Mouse (Mus musculus): Measurements from ENCODE around the gene Ldlr.
"Not testable (repeated sequence)": the region's sequence is repeated elsewhere in the genome, so short reads cannot be mapped to it uniquely, and the experiment has no call there.

The Ldlr gene

GRCm38 (mm10) chr9:21723377-21724146 lies at the start of gene Ldlr:
Gene Ldlr (plus strand): TSS chr9:21723483.
- in situ Hi-C loops (cut with MboI; ENCODE audit: unreplicated experiment in 2 of 2), result no loop called here

DNA sequence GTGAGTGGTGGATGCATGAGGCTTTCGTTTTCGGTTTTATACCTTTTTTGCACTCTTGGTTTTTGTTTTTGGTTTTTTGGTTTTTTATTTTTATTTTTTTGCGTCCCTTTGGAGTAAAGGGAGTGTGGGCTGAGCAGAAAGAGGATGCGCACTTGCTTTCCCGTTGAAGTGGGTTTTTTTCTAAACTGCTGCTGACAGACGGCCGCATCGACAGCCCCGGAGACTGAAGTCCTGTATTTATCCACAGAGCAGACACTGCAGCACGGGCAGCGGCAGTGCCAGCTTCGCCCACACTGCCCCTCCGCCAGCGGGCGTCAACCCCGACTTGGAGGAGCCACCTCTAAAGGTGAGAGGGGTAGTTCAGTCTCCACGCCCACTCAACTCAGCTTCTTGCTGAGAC lies 45.6 kb upstream of the Ldlr start:
- in situ Hi-C loops (cut with MboI; ENCODE audit: unreplicated experiment in 2 of 2), result no loop called here

- in situ Hi-C loops (cut with MboI; ENCODE audit: unreplicated experiment in 2 of 2), result loop anchor here in 1 of 2 experiments (5.0 kb wide), 1 partner anchor 33 kb away; no protein-coding TSS in a partner anchor
Measured at GRCm38 (mm10) chr9:21680448-21680847, 42.8 kb upstream of the Ldlr start.

GRCm38 (mm10) chr9:21682827-21683226 lies 40.5 kb upstream of the Ldlr start:
- in situ Hi-C loops (cut with MboI; ENCODE audit: unreplicated experiment in 2 of 2), result loop anchor here in 1 of 2 experiments (5.0 kb wide), 1 partner anchor 36 kb away; no protein-coding TSS in a partner anchor

DNA sequence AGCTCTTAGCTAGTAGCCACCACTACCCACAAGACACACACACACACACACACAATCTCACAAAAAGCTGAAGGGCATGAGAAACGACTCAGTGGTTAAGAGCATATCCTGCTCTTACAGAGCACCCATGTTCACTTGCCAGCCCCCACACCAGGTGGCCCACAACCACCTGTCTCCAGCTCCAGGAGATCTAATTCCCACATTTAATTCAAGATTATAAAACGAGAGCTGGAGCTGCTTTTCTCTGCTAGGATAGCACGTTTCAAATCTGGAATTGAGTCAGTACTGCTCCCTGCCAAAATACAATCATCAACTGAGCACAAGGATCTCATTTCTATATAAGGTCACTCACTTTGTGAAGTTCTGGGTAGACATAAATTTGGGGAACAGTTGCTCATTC lies 39.4 kb upstream of the Ldlr start:
- in situ Hi-C loops (cut with MboI; ENCODE audit: unreplicated experiment in 2 of 2), result loop anchor here in 1 of 2 experiments (5.0 kb wide), 1 partner anchor 37 kb away; no protein-coding TSS in a partner anchor

DNA sequence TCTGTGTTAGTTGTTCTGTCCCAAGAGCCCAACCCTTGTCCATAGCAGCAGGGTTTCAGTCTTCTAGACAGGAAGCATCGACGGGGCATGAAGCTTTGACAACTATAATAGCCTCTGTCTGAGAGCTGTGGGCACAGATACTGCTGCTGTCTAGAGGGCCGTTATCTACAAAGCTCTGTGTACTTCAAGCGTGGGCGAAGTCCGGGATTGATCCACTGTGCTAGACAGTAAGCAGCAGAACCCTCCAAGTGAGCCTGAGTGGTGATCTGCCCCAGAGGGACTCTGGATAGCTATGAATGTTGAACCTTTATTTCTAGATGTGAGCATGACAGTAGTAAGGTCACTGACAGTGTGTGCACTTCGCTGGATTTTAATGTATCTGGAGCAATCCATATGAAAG lies 34.7 kb upstream of the Ldlr start:
- in situ Hi-C loops (cut with MboI; ENCODE audit: unreplicated experiment in 2 of 2), result loop anchor here in 1 of 2 experiments (5.0 kb wide), 2 partner anchors 51 to 114 kb away; no protein-coding TSS in a partner anchor

DNA sequence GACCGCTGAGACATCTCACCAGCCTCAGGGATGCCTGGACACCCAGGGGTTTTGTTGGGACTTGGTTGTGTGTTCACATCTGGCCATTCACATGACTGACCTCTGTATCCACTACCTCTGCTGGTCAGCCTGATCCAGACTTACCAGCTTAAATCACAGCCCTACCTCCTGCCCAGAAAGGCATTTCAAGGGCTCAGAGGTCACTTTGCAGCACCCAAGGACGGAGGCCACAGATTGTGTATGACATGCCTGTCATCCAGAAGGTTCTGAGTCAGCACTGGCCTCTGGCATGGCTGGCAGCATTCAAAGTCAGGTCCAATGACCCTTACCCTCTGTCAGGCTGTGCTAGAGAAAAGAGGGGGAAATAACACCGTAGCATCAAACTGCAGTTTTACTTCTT lies 33.3 kb upstream of the Ldlr start:
- in situ Hi-C loops (cut with MboI; ENCODE audit: unreplicated experiment in 2 of 2), result no loop called here

DNA sequence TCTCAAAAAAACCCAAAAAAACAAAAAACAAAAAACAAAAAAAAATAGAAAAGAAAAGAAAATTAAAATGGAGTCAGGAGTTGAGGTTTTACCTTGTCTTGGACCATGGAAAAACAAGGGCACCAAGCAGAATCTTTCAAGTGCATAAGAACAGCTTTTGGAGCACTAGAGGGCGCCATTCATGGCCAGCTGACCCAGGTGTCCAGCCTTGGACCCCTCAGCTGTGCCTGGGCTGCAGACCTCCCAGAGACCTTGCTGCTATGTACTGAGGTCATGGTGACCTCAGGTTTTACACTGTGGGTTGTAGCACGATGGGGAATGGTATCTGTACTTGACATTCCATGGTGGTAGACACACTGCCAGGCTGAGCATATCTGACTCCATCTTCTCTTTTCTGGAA lies 31.4 kb upstream of the Ldlr start:
- in situ Hi-C loops (cut with MboI; ENCODE audit: unreplicated experiment in 2 of 2), result no loop called here

DNA sequence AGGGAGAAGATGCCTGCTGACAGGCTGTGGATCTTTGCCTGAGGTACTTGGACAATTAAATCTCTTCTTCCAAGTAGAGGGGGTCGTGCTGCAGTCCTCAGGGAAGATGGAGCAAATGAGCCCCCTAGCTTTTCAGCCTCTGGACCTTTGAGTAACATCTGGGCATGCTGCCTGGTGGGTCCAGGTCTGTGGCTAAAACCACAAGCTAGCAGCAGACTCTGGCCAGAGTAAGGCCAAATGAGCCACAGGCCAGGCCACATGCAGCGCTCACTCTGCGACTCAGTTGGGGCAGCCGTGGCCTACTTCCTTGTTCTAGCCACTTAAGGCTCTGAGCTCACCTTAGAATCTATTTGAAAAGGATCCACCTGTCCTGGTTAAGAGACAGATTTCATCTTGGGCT lies 30.8 kb upstream of the Ldlr start:
- in situ Hi-C loops (cut with MboI; ENCODE audit: unreplicated experiment in 2 of 2), result no loop called here

DNA sequence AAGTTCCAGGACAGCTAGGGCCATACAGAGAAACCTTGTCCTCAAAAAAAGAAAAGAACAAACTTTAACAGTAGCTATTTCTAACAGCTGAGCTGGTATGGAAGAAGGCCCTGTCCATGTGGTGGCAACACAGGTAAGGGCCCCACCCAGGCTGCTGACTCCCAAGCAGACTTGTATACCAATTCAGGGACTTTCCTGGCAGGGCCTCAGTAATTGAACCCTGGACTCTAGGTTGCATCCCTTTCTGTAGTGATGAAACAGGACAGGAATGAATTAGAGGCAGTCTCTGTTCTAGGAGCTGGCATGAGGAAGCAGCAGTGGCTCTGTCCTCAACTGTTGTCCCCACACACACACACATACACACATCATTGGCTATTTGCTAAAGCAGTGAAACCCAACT lies 29.2 kb upstream of the Ldlr start:
- in situ Hi-C loops (cut with MboI; ENCODE audit: unreplicated experiment in 2 of 2), result no loop called here

- in situ Hi-C loops (cut with MboI; ENCODE audit: unreplicated experiment in 2 of 2), result no loop called here
Measured at GRCm38 (mm10) chr9:21695229-21695792, 28.0 kb upstream of the Ldlr start.

- in situ Hi-C loops (cut with MboI; ENCODE audit: unreplicated experiment in 2 of 2), result no loop called here
Measured at GRCm38 (mm10) chr9:21697121-21697520, 26.2 kb upstream of the Ldlr start.

DNA sequence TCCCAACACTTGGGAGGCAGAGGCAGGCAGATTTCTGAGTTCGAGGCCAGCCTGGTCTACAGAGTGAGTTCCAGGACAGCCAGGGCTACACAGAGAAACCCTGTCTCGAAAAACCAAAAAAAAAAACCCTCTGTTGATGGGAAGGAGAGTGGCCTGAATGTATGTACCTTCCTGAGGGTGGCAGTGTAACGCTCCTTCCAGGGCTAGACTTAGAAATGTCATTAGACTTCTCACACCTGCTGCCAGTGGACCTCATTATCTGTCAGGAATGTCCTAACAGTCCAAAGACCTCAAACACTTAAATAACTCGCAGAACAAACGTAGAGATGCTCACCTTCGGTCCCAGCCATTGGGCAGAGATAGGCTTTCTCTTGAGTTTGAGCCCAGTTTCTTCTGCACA lies 24.0 kb upstream of the Ldlr start:
- in situ Hi-C loops (cut with MboI; ENCODE audit: unreplicated experiment in 2 of 2), result not testable (repeated sequence)

DNA sequence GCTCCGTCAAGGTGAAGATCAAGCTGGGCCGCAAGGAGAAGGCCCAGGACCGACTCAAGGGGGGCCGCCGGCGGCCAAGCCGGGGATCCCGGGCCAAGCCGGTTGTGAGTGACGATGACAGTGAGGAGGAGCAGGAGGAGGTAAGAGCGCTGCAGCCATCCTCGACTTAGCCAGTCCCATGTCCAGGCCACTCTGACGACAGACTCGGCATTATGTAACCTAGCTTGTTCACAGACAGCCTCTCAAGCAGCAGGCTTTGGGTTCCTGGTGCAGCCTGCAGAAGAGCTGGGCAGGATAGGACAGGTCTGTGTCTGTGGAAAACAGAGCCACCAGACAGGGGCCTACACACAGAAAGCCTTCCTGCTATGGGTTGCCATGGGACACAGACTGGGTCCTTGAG lies 22.2 kb upstream of the Ldlr start:
- in situ Hi-C loops (cut with MboI; ENCODE audit: unreplicated experiment in 2 of 2), result no loop called here

DNA sequence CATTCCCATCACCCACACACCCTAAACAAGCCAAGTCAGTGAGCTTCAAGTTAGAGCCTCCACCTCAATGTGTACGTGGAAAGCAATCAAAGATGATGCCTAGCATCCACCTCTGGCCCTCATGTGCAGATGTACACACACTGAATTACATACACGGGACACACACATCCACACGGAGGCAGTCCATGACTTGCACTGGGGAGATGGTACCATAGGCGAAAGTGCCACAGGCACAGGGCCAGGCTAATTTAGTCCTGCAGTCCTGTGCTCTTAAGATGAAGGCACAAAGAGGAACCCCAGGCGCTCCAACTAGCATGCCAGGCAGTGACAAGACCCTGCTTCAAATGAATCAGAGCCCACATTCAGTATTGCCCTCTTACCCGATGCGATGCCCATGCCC lies 19.8 kb upstream of the Ldlr start:
- in situ Hi-C loops (cut with MboI; ENCODE audit: unreplicated experiment in 2 of 2), result no loop called here

DNA sequence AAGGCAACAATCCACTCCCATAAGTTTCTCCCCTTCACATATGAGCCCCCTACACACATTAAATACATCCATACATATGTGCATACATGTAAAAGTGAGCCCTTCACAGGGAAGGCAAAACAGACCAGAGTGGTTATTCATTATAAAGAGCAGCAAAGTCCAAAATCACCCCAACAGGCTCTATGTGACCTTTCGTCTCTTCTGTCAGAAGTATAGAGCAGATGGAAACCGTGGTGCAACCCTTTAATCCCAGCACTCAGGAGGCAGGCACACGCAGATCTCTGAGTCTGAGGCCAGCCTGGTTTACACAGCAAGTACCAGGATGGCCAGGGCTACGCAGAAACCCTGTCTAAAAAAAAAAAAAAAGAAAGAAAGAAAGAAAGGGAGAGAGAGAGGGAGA lies 17.2 kb upstream of the Ldlr start:
- in situ Hi-C loops (cut with MboI; ENCODE audit: unreplicated experiment in 2 of 2), result no loop called here

DNA sequence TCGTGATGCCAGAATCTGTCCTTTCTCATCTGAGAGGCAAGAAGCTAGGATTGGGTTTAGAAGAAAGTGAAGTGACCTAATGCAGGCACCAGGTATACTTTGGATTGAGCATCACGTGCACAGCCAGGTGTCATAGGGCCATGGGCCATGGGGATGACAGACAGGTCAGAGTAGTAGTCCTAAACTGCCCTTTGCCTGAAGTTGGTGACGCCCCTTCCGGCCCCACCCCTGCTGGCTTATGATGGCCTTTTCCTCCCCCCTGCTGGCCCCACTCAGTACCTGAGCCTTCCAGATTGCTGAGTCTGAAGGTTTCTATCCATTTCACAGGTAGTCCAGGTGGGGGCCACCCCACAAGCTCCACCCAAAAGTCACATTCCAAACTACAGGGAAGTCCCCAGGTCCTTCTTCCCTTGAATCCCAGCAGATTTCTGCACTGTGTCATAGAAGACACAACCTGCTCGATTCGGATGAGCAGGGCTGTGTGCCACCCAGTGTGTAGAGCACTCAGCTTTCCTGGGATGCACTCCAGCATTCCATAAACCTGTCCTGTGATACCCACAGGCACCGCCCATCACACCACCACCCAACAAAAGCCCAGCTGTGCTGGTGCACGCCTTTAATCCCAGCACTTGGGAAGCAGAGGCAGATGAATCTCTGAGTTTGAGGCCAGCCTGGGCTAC lies 16.6 kb upstream of the Ldlr start:
- in situ Hi-C loops (cut with MboI; ENCODE audit: unreplicated experiment in 2 of 2), result no loop called here

- in situ Hi-C loops (cut with MboI; ENCODE audit: unreplicated experiment in 2 of 2), result no loop called here
Measured at GRCm38 (mm10) chr9:21709340-21709739, 13.9 kb upstream of the Ldlr start.

GRCm38 (mm10) chr9:21715298-21715697 lies 8.0 kb upstream of the Ldlr start:
- in situ Hi-C loops (cut with MboI; ENCODE audit: unreplicated experiment in 2 of 2), result no loop called here

DNA sequence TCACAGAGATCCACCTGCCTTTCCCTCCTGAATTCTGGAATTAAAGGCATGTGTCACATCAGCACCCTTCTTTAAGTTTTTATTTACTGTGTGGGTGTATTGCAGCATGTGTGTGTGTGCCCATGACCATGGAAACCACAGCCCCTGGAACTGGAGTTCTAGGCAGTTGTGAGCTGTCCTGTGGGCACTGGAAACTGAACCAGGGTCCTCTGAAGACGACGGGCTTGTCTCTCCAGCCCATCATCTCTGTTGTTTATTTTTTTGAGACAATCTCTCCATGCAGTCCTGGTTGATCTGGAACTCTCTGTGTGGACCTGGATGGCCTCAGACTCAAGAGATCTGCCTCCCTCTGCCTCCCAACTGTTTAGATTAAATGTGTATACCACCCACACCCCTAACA lies 6.3 kb upstream of the Ldlr start:
- in situ Hi-C loops (cut with MboI; ENCODE audit: unreplicated experiment in 2 of 2), result no loop called here

DNA sequence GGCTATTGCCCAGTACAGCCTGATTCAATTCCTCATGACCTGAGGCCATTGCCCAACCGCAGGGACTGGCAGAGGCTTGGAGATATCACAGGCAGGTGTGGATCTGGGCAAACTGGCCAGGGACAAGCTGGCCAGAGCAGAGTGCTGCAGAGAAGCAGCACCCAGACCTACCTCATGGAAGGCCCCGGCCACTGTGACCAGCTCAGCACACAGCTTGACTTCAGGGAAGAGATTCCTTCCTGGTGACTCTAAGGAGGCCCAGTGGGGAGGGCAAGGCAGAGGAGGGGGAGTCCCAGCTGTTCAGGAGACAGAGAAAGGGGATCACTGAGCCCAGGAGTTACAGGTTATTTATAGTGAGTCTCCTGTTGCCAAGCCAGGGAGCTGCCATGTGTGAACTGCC lies 2.2 kb upstream of the Ldlr start:
- in situ Hi-C loops (cut with MboI; ENCODE audit: unreplicated experiment in 2 of 2), result no loop called here

DNA sequence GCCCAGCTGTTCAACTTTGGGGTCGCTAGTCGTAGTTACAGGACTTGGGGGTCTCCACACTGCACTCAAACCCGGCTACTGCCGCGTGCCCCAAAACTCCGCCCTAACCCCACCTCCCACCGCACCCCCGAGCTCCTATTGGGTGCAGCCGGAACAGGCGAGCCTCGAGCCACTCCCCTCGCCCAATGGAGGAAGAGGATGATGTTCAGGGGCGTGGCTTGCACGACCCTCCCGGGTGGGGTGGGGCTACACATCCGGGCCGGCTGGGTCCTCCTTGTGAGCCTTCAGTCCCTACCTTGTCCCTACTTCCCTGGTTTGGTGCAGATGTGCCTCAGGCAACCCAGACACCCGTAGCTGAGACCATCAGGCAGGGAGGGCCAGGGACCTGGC lies 859 bp downstream of the Ldlr start:
- in situ Hi-C loops (cut with MboI; ENCODE audit: unreplicated experiment in 2 of 2), result no loop called here
